Mouse (Mus musculus) fibroblast of lung, adult 2 months (primary cell): Measurements from ENCODE around the gene Chst5.
A peak's percentile ranks its signal among the peaks of the same experiment; 100 is the strongest.
"Not testable (repeated sequence)": the region's sequence is repeated elsewhere in the genome, so short reads cannot be mapped to it uniquely, and the experiment has no call there.

Experiments used
- DNase-seq: peaks from one replicate; pipeline ENCODE4 v3.0.0-alpha.2; 2011; ENCODE audit warnings: low read depth

Gene Chst5

GRCm38 (mm10) chr8:111909621-111910450 lies at the start of gene Chst5:
Chst5 (minus strand) TSS chr8:111910447.
- no peak for DNase-seq

DNA sequence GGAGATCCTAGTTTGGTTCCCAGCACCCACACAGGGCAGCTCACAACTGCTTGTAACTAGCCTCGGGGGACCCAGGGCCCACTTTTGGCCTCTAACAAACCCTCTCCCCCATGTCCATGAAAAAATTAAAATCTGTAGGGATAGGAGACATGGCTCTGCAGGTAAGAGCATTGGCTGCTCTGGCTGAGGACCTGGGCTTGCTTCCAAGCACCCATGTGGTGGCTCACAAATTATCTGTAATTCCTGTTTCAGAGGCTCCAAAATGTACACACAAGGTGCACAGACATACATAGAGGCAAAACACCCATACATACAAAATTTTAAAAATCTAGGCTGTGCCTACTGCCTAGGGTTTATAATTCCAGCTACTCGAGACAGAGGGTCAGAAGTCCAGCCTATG lies 47.0 kb upstream of the Chst5 start:
- DNase-seq: no peak

GRCm38 (mm10) chr8:111955879-111956278 lies 45.6 kb upstream of the Chst5 start:
- DNase-seq: no peak

DNA sequence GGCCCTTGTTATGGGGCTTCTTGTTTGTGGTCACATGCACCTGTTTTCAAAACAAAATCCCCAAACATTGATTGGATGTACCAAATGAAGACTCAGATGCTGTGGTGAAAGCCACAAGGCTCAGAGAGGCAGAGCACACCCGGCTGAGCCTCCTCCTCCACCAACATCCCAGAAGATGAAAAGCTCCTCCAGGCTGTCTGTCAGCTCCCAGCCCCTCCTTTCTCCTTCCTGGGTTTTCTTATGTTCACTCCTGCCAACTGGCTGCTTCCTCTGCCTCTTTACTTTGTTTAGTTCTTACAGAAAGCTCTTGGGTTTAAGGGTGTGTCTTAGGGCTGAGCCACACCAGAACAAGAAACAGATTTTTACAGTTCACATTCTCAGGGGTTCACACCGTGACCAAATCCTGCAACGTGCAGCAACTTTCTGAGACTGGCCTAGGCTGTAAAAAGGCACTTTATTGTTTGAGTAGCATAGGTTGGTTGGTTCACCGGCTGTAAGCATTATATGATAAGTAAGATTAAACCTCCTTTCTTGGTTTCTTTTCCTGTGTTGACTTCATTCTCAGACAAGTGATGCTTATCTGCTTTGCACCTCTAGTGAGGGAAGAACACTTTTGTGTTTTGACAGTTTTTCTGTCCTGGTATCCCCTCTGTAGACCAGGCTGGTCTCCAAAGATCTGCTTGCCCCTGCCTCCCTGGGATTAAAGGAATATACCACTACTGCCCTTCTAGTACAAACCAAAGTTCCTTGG lies 44.8 kb upstream of the Chst5 start:
- DNase-seq: no peak

DNA sequence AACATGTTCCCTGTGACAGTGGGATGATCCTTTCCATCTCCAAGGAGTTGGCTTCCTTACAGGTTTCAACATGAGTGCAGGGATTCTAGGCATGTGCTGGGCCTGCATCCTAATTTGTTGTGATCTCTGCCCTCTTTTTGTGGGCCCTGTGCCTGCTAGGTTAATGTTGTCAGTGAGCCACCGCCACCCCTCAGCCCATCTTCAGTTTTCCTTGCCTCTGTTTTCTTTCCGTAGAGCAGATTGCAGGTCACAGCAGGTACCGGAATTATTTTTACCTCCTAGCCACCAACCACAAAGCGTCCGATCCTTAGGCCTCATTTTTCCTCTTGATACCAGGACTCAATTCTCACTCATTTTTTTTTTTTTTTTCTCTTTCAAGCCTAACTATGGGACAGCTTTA lies 41.7 kb upstream of the Chst5 start:
- no peak for DNase-seq

DNA sequence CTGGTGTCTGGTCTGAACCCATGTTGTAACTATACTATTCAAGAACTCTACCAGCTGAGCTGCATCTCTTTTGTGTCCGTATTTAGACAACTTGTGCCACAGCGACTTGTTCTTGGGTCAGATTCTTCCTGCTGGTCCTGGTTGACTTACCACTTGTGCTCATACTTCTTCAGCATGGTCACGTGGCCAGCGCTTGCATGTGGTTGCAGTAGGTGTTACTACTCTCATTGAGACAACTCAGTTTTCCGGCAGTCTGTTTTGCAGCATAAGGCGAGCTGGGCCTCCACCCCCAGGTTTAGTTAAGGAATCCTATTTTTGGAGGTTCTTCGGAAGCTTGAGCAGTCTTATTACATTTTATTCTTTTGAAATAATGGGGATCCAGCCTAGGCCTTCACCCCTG lies 41.1 kb upstream of the Chst5 start:
- no peak for DNase-seq

DNA sequence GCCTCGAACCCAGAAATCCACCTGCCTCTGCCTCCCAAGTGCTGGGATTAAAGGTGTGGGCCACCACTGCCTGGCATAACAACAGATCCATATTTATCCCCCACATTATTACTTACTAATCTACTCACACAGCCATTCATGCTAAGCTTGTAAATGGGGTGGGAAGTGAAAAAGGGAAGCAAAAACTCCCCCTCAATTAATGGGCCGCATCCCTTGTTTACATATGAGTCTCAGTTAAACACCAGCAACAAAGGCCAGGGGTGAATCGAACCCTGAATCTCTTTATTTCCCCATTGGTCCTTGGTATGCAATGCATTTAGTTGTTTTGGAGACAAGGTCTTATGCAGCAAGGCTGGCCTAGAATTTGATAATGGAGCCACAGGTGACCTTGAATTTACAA lies 40.6 kb upstream of the Chst5 start:
- no peak for DNase-seq

- no peak for DNase-seq
These were observed 37.7 kb upstream of the Chst5 start for GRCm38 (mm10) chr8:111947954-111948353.

- no peak for DNase-seq
These were observed 36.9 kb upstream of the Chst5 start for GRCm38 (mm10) chr8:111947144-111947543.

GRCm38 (mm10) chr8:111943544-111943943 lies 33.3 kb upstream of the Chst5 start:
- DNase-seq: no peak

GRCm38 (mm10) chr8:111941101-111941454 lies 30.8 kb upstream of the Chst5 start:
- DNase-seq: no peak

DNA sequence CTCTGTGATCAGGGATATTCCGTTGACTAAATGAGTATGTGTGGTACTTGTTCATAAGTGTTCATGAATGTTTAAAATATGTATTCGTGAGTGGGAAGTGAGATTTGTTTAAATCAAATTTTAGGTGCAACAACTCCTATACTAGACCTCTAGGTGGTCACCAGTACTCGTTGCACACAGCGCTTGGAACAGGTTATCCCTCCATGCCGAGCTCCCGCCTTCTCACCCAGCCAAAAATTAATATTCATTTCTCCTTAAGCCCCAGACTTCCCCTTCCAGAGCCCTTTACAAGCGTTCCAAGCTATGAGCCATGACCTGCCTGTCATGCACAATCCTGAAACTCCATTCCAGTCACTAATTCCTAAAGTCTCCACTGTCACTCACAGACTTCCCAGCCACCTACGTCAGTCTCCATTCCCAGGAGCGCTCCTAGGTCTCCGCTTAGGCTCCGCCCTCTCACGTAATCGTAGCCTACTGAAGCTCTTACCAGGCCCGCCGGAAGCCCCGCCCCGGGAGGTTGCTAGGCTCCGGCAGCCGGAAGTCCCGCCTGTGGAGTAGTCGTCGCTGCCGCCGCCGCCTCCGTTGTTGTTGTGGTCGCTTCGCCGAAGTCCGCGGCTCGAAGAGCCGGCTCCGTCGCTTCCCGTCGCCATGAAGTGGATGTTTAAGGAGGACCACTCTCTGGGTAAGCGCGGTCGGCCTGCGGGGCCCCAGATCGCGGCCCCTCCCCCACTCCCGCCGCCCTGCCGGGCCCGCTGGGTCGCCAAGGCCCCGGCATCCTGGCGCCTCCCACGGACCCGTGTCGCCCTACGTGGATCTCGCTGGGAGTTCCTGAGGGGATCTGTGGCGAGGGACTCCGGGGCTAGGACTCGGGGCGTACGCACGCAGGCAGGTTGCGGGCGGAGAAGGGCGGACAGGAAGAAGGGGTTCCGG lies 30.2 kb upstream of the Chst5 start, which contains the start of gene Gabarapl2:
Gene Gabarapl2 (plus strand): TSS at position 533 of the 930 bp plus-strand sequence.
- DNase-seq: peak; percentile 89

- peak; percentile 74 for DNase-seq
These were observed 29.4 kb upstream of the Chst5 start for GRCm38 (mm10) chr8:111939516-111940142.

GRCm38 (mm10) chr8:111938076-111938985 lies 28.1 kb upstream of the Chst5 start:
- not testable (repeated sequence) for DNase-seq

GRCm38 (mm10) chr8:111937184-111937583 lies 26.9 kb upstream of the Chst5 start:
- no peak for DNase-seq

GRCm38 (mm10) chr8:111934201-111934600 lies 24.0 kb upstream of the Chst5 start:
- DNase-seq: no peak

DNA sequence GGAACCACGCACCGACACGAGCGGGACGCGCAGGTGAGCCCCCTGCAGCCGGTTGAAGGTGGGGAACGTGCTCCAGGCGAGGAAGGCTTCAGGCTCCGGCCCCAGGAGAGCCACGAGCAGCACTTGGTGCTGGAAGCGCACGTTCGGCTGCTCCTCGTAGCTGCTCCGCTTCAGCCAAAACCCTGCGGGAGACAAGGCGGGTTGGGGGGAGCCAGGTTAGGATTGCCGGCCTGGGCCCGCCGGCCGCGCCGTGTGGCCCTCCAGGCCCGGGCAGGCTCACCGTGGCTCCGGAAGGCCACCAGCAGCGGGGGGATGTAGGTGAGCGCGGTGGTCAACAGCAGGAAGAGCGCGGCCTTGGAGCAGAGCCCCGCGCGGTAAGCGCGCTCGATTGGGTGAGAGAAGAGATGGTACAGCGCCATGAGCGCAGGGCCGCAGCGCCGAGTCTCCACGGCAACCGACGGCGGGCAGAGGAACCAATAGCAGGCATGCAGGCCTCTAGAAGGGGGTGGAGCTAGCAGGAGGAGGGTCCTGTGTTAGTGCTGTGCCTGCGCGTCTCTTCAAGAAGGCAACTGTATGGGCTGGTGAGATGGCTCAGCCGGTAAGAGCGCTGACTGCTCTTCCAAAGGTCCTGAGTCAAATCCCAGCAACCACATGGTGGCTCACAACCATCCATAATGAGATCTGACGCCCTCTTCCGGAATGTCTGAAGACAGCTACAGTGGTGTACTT lies 23.3 kb upstream of the Chst5 start, which contains the start of gene Tmem231:
Gene Tmem231 (minus strand): TSS at position 534 of the 729 bp plus-strand sequence.
- DNase-seq: peak; percentile 90

- peak; percentile 79 for DNase-seq
These were observed 22.5 kb upstream of the Chst5 start for GRCm38 (mm10) chr8:111932580-111933336.

DNA sequence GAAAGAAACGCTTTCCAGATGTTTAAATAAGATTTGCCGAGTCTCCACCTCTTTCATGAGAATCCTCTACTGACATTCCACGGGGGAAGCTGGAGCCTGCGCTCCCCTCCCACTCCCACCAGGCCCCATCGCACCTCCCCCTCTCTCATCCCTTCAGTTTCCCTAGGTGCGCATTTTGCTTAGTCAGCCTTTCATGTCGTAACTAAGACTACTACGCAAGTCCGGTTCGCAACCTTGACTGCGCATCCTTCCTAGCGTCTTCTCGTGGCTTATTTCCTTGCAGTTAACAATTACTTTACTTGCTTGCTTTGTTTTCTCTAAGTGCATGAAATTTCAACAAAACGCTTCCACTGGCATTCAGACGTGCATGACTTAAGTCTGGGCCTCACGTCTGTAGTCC lies 21.5 kb upstream of the Chst5 start:
- no peak for DNase-seq
